Mouse (Mus musculus) cerebellum, postnatal 25 days (tissue): ENCODE data around the gene Crybb1.

Source experiments
- DNase-seq, 2 experiments: peaks; one replicate each; pipeline ENCODE4 v3.0.0; 2021; ENCODE audit warnings: mixed read lengths in 2 of 2

Gene Crybb1

GRCm38 (mm10) chr5:112313222-112313885 is 57.7 kb downstream of the Crybb1 start:
- no peak for DNase-seq

GRCm38 (mm10) chr5:112316468-112316867 is 60.9 kb downstream of the Crybb1 start:
- DNase-seq, result no peak

- DNase-seq, result no peak
Observed at GRCm38 (mm10) chr5:112317328-112317727, 61.7 kb downstream of the Crybb1 start.
